In the genomic region with DNA sequence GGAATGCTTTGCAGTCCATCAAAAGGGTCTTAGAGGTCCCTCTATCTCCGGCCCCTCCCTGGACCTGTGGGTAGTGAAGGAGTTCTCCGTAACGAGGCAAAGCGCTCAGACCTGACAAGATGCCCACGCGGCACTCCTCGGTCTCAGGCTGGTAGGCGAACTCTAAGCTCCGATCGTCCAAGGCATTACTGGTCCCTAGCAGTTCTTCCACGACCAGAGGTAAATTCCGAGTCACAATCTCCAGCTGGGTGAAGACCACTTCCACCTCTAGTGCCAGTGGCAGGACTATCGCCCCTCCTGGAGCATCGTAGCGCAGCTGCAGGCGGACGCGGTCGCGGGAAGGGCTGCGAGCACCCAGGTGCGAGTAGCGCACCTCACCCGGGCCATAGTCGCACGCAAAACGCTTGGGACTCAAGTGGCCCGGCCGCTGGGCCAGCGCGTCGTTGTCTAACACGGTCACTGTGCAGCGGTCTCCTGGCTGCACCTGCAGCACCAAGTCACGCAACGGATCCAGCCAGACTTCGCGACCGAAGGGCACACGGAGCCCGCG, we compare ENCODE assay signal across 8 mouse cellular contexts. TPM values are rescaled to one million over a fixed set of nuclear protein-coding genes. Genes with fewer than 3 reads are reported as not detected.
DNase-seq lines count a peak whose midpoint lies in the region; ATAC-seq and TF ChIP-seq lines count a peak whose summit lies in the region.

No protein-coding gene starts in this region.

- H3K27me3 ChIP-seq in heart, embryonic 14.5 days (ENCODE audit: control insufficient read depth, insufficient read depth, low read length): 0 out of 2 replicates have a peak, but pooled peaks cover 9% of the 10 kb centered on the region
- peaks cover 21% of the 10 kb centered on the region for H3K27me3 ChIP-seq in hindbrain, embryonic 11.5 days (ENCODE audit: control insufficient read depth, insufficient read depth, low read length)
- peaks cover 28% of the 10 kb centered on the region for H3K27me3 ChIP-seq in liver, postnatal 0 days (ENCODE audit: insufficient read depth, low read length)
- H3K27me3 ChIP-seq in stomach, embryonic 14.5 days (ENCODE audit: control insufficient read depth, insufficient read depth, low read length): no peaks in the 10 kb centered on the region

- TF ChIP-seq CTCF in liver, postnatal 0 days (IDR thresholded peaks at IDR 0.05; ENCODE audit: low read depth): no peak

- H3K4me1 ChIP-seq in heart, embryonic 14.5 days (ENCODE audit: control insufficient read depth in 2 of 2, insufficient read depth in 2 of 2, low read length in 2 of 2): peaks cover 9 to 15% of the 10 kb centered on the region in 2 experiments; a peak in 3 of 4 replicates
- H3K4me1 ChIP-seq in hindbrain, embryonic 11.5 days (replicated peaks; ENCODE audit: control insufficient read depth, insufficient read depth, low read length): no peaks in the 10 kb centered on the region; the same call in 1 of the 2 replicates
- H3K4me1 ChIP-seq in liver, postnatal 0 days (ENCODE audit: insufficient read depth): peaks cover 6% of the 10 kb centered on the region; the same call in 1 of the 2 replicates
- peaks cover 9% of the 10 kb centered on the region for H3K4me1 ChIP-seq in stomach, embryonic 14.5 days (ENCODE audit: control insufficient read depth, insufficient read depth, low read length)

- no peak for TF ChIP-seq EP300 in liver, postnatal 0 days (IDR thresholded peaks at IDR 0.05; ENCODE audit: low read depth)

- peak overlapping the region; percentile 41 to 77; a peak in 3 of 4 replicates for H3K27ac ChIP-seq in heart, embryonic 14.5 days (replicated peaks in 1 of 2; ENCODE audit: control insufficient read depth in 1 of 2, insufficient read depth in 1 of 2, low read depth in 2 of 2, low read length in 2 of 2)
- H3K27ac ChIP-seq in hindbrain, embryonic 11.5 days (ENCODE audit: low read depth, low read length): no peak overlapping the region
- no peak overlapping the region for H3K27ac ChIP-seq in liver, postnatal 0 days (ENCODE audit: low read depth)
- peak overlapping the region; percentile 74; the same call in 1 of the 2 replicates for H3K27ac ChIP-seq in stomach, embryonic 14.5 days (ENCODE audit: low read length)

- H3K4me3 ChIP-seq in heart, embryonic 14.5 days (ENCODE audit: control insufficient read depth in 1 of 2, insufficient read depth in 1 of 2, low read depth in 1 of 2, low read length in 2 of 2): peak overlapping the region; percentile 66 to 76
- H3K4me3 ChIP-seq in hindbrain, embryonic 11.5 days (ENCODE audit: low read depth, low read length): peak overlapping the region; percentile 54
- H3K4me3 ChIP-seq in liver, postnatal 0 days (ENCODE audit: low read depth, low read length): peak overlapping the region; percentile 42
- peak overlapping the region; percentile 59 for H3K4me3 ChIP-seq in stomach, embryonic 14.5 days (ENCODE audit: low read depth, low read length)

- no peak for ATAC-seq in heart, embryonic 14.5 days (ENCODE audit: insufficient number of reproducible peaks, insufficient read depth, low FRiP score, low read depth)
- ATAC-seq in common myeloid progenitor, adult 5-6 weeks (replicated peaks; ENCODE audit: low read depth, poor library complexity, severe bottlenecking): peak; percentile 40; the same call in 1 of the 2 replicates
- peak; percentile 62 for ATAC-seq in hindbrain, embryonic 11.5 days (ENCODE audit: low FRiP score)
- ATAC-seq in liver, postnatal 0 days: no peak
- ATAC-seq in stomach, embryonic 14.5 days (ENCODE audit: insufficient number of reproducible peaks, insufficient read depth, low FRiP score, low read depth): 0 out of 2 replicates have a peak, but pooled peaks have one; percentile 12

- H3K36me3 ChIP-seq in heart, embryonic 14.5 days (ENCODE audit: control insufficient read depth, insufficient read depth, low read length): peaks cover 11% of the 10 kb centered on the region; the same call in 1 of the 2 replicates
- no peaks in the 10 kb centered on the region for H3K36me3 ChIP-seq in hindbrain, embryonic 11.5 days (ENCODE audit: control insufficient read depth, insufficient read depth, low read length)
- H3K36me3 ChIP-seq in liver, postnatal 0 days (replicated peaks; ENCODE audit: insufficient read depth, low read length): no peaks in the 10 kb centered on the region
- H3K36me3 ChIP-seq in stomach, embryonic 14.5 days (ENCODE audit: control insufficient read depth, insufficient read depth, low read length): peaks cover 27% of the 10 kb centered on the region

- peak overlapping the region; percentile 69 for H3K9ac ChIP-seq in heart, embryonic 14.5 days (ENCODE audit: low read length)
- H3K9ac ChIP-seq in hindbrain, embryonic 11.5 days (ENCODE audit: low read depth, low read length): peak overlapping the region; percentile 50
- H3K9ac ChIP-seq in liver, postnatal 0 days (replicated peaks): no peak overlapping the region
- H3K9ac ChIP-seq in stomach, embryonic 14.5 days (replicated peaks; ENCODE audit: low read depth, low read length): peak overlapping the region; percentile 45

- peaks cover 18% of the 10 kb centered on the region for H3K9me3 ChIP-seq in heart, embryonic 14.5 days (ENCODE audit: control insufficient read depth, low read length)
- H3K9me3 ChIP-seq in hindbrain, embryonic 11.5 days (ENCODE audit: control insufficient read depth, low read length): no peaks in the 10 kb centered on the region
- H3K9me3 ChIP-seq in liver, postnatal 0 days (ENCODE audit: low read length): no peaks in the 10 kb centered on the region
- H3K9me3 ChIP-seq in stomach, embryonic 14.5 days (ENCODE audit: control insufficient read depth, low read depth, low read length): peaks cover 25% of the 10 kb centered on the region

- WGBS in heart, embryonic 14.5 days: 1% methylated on average over 42 of the region's 42 CpGs
- 1% methylated on average over 42 of the region's 42 CpGs for WGBS in hindbrain, embryonic 11.5 days
- 3% methylated on average over 42 of the region's 42 CpGs for WGBS in liver, postnatal 0 days (ENCODE audit: insufficient replicate concordance)
- under 1% methylated on average over 42 of the region's 42 CpGs for WGBS in stomach, embryonic 14.5 days

- DNase-seq in heart, adult 11 months: no peak
- DNase-seq in hindbrain, embryonic 11.5 days (ENCODE audit: low spot score): peak; percentile 57
- DNase-seq in liver, postnatal 0 days: no peak
- DNase-seq in ovary, postnatal 36 days (ENCODE audit: low spot score): no peak
- DNase-seq in gastrocnemius, postnatal 10 days: no peak

- peak overlapping the region; percentile 94 for H3K4me2 ChIP-seq in heart, embryonic 14.5 days (ENCODE audit: low read length)
- peak overlapping the region; percentile 99 for H3K4me2 ChIP-seq in hindbrain, embryonic 11.5 days (replicated peaks; ENCODE audit: low read depth, low read length)
- H3K4me2 ChIP-seq in liver, postnatal 0 days (ENCODE audit: low read depth, low read length): peak overlapping the region; percentile 60
- H3K4me2 ChIP-seq in stomach, embryonic 14.5 days (replicated peaks; ENCODE audit: low read depth, low read length): peak overlapping the region; percentile 93

RNA-seq across cellular contexts. Expression of a gene that starts 0.8 kb away (rescaled TPM):
- 4.2 and 5.5 TPM in 2 replicates for polyA plus RNA-seq in heart, embryonic 14.5 days (2014; fragmentation: Nextera tagmentation; extraction: Ambion mirVana)
- not detected in 2 replicates for total RNA-seq in common myeloid progenitor, adult 5-6 weeks (2017)
- 2.5 and 3.4 TPM in 2 replicates for polyA plus RNA-seq in hindbrain, embryonic 11.5 days (2014; fragmentation: Nextera tagmentation; extraction: Ambion mirVana)
- 0.05 and 0.06 TPM in 2 replicates for polyA plus RNA-seq in liver, postnatal 0 days (2015; fragmentation: Nextera tagmentation; extraction: Ambion mirVana)
- polyA plus RNA-seq in stomach, embryonic 14.5 days (2014; fragmentation: Nextera tagmentation; extraction: Ambion mirVana): 24.4 and 24.8 TPM in 2 replicates
- 10 to 100 TPM; 14.0 to 16.7 TPM for total RNA-seq in gastrocnemius, postnatal 10 days (2021)

Comparison
In these comparisons a context has a peak if more than half of its experiments do, and no peak if none do; other contexts are left out.
1. ATAC-seq: peak in common myeloid progenitor, adult 5-6 weeks (single experiment), hindbrain, embryonic 11.5 days (single experiment) and stomach, embryonic 14.5 days (single experiment); none in heart, embryonic 14.5 days (single experiment) and liver, postnatal 0 days (single experiment).
2. H3K27ac ChIP-seq: peak in heart, embryonic 14.5 days (2 of 2) and stomach, embryonic 14.5 days (single experiment); none in hindbrain, embryonic 11.5 days (single experiment) and liver, postnatal 0 days (single experiment).
3. Peak in every context shown above with its lines, with median percentiles within 50 percentile points of each other: H3K4me2 ChIP-seq and H3K4me3 ChIP-seq.